Mouse (Mus musculus) skeletal muscle tissue, adult 2 months (tissue): Measurements from ENCODE around the gene Tomm40.

Experiments used
- DNase-seq: peaks from one replicate; pipeline ENCODE4 v3.0.0-alpha.2; 2012; ENCODE audit warnings: low read depth, low spot score

Gene Tomm40

DNA sequence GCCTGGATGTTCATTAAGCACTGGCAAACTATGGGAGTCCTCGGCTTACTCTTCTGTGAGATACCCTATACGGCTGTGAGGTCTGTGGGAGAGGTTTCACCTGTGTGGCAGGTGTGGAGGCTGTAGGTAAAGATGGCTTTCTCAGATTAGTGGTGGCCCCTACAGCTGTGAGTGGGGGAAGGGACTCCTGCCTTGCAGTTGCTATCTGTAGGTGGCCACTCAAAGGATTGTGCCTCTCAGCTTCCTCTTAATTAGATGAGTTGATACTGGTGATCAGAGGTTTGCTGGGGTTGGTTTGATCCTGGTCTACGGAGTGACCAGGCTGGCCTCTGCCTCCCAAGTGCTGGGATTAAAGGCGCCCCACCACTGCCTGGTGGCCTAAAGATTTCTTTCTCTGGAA lies 10.8 kb downstream of the Tomm40 start:
- DNase-seq: no peak

DNA sequence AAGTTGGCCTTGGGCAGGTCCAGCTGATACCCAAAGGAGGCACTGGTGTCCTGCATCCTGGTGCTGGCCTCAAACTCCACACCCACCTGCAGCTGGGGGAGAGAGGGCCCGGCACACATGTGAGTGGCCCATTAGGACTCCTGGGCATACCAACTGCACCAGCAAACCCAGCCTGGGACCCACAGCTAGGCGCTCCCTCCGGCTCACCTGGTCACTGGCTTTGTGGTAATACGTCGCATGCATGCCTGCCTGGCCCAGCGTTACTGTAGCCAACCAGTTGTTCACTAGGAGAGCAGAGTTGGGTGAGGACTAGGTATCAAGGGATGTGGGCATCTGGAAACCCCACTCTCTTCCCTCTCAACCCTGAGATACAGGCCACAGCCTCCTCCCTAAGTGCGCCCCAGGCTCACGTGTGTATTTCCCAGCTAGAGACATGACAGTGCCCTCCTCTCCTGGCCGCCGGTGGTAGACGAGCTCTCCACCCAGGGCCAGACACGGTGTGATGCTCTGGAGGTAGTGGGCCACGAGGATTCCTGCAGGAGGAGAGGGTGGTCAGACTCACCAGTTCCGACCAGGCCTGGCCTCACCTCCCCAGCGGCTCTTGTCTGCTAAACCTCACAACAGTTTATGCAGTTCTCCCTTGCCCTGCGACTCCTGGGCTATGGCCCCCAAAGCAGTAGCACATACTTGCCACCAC lies 12.2 kb downstream of the Tomm40 start:
- DNase-seq: no peak

DNA sequence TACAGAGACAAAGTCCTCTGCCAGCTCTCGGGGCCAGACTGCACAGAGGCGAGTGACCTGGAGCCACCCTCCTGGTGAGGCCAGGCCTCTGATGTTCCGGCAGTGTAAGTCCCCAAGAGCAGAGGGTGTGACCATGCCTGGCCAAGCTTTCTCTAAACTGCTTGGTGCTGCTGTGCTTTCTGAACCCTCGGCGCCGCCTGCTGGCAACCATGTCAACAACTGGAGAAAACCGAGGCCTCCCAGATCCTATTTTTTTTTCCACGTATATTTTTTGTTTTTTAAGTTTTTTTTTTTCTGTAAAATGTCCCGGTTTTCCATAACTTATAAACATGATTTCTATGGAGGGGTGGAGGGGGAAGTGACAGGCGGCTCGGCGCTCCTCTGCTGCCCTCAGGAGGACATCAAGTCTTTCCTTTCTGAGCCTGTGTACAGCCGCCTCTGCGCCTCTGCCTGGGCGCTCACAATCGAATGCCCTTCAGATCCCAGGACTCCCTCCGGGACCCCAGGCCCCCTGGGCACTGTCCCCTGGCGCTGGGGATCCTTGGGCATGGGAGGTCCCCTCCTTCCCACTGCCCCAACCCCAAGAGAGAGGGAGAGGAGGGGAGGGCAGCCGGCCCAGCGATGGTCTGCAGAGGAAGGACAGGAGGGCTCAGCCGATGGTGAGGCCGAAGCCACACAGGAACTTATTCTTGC lies 14.0 kb downstream of the Tomm40 start:
- DNase-seq: peak; percentile 68

DNA sequence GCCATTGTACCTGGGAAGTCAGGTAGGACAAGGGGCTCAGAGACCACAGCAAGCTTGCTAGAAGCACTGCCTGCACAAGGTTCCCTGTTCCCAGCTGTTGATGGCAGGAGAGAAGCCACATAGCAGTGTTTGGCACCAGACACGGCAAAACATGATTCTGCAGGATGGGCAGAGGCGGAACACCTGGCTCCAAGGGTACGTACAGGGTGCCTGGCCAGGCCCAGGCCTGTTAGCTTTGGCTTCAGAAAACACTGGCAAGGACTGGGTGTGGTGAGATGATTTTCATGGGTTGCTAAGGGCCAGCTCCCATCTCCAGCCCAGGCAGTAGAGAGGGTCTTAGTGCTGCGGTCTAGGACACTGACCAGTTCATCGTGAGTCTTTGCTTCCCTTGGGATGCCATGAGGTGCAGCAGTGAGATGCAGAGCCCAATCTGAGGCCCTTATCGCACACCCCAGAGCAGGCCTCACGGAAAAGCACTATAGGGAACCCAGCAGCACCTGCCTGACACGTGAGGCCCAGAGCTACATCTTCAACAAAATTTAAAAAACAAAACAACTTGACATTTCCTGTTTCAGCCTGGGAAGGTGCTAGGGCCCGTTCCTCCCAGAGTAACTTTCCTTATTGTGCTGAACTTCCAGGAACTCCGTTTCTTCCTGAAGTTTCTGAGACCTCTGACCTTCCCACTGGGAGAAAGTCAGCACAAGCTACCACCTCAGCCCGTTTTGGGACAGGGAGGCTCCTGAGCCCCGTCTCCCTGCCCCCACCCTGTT lies 14.8 kb downstream of the Tomm40 start:
- no peak for DNase-seq

DNA sequence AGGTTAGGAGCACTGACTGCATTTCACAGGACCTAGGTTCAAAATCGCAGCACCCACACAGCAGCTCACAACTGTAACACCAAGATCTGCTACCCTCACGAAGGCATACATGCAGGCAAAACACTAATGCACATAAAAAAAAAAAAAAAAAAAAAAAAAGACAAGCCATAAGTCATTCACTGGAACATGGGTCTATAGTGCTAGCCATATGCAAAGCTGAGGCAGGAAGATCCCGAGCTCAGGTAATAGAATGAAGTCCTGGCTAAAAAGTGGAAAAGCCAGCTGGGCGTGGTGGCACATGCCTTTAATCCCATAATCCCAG lies 15.4 kb downstream of the Tomm40 start:
- no peak for DNase-seq

DNA sequence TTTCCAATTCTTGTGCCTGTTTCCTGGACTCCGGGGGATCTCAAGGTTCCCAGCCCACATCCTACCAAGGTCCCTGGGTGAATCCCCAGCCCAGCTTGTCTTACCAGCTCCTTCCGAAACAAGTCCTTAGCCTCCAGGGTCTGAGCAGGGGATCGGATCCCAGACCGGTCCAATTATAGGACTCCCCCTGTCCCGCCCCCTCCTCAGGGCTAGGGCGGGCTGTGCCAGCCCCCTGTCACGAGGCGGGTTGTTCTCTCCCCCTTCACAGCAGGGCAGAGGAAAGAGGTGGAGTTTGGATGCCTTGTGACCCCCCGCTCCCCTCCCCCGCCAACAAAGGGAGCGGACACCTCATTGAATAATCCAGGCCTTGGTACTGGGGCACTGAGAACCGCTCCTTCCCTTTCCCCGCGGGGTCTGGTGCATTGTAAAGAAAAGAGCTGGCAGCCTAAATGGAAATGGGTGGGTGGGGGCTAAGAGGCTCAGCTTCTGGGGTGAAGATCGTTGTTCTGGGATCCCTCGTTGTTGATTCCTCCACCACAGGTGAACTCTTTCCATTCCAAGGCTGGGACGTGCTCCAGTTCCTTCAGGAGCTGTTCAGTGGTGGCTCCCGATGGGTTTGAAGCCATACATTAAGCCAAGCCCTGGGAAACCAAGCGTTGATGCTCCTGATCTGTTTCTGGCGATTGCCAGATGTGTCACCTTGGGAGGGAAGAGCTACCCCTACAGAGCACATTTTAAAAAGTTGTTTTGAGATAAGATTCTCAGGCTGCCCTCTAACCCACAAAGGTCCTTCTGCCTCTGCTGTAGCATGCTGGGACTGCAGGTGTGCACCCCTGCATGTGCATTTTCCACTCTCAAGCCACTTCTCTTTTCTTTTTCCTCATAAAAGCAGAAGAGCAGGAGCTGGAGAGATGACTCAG lies 16.1 kb downstream of the Tomm40 start, which contains the start of gene Apoe:
Gene Apoe, minus strand, starts transcription at position 282 of the 920 bp plus-strand sequence.
- peak; percentile 45 for DNase-seq

DNA sequence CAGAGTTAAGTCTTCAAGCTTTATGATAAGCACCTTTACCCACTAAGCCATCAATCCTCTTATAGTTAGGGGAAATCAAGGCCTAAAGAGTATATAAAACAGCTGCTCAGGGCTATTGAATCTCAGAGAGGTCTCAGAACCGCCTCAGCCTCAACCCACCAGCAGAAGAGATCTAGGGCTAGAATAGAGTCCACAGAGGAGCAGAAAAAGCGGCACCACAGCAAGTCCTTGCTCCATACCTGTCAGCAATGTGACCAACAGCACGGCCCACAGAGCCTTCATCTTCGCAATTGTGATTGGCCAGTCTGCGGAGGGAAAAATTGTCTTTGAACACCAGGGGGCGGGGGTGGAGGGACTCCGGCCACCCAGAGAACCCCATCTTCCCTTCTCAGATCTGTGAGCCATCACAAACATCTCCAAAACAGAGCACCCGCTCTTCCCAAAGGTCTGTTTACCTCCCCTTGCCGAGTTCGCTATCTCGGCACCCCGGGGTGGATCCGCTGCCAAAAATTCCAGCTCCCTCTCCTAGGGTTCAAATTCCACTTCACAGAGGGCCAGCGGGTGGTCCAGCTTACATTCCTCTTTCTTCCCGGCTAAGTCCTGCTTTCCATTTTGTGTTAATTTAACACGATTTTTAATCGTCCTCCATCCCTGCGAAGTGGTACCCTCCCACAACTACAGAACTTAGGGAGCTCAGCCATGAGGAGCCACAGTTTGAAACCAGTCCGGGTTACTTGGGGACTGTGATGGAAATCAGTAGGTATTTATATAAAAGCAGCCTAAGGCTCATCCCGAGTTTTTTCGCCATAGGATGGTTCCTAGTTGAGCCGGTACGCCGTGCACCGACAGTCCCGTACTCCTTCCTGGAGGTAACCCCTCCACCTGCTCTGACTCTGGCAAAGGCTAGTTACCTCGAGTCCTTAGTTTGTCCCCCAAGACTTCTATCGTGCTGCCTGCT lies 17.0 kb downstream of the Tomm40 start:
- DNase-seq: no peak

DNA sequence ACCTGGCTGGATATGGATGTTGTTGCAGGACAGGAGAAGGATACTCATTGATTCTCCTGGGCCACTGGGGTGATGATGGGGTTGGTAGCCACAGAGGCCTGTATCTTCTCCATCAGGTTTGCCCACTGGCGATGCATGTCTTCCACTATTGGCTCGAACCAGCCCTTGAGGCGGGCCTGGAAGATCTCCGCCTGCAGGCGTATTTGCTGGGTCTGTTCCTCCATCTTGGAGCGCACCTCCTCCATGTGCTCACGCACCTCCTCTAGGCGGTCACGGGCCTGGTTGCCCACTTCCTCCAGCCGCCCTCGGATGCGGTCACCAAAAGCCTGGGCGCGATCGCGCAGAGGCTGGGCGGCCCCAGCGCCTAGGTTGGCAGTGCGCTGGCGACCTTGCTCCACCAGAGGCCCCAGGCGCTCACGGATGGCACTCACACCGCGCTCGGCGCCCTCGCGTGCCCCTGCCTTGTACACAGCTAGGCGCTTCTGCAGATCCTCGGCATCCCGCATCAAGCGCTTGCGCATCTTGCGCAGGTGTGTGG lies 18.8 kb downstream of the Tomm40 start:
- DNase-seq: no peak

DNA sequence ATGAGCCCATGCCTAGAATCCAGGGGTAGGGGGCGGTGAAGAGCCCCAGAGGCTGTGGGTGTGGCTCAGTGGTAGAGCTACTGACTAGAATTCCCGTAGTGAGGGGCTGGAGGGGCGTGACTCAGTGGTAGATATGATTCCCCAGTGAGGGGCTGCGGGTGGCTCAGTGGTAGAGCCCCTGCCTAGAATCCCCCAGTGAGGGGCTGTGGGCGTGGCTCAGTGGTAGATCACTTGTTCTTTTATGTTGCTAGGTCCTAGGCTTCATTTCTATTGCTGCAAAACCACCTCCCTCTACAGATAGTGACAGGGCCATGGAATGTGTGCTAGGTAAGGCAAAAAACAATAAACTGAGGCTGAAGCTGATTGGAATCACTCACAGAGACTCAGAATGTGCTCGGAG lies 19.4 kb downstream of the Tomm40 start:
- no peak for DNase-seq

DNA sequence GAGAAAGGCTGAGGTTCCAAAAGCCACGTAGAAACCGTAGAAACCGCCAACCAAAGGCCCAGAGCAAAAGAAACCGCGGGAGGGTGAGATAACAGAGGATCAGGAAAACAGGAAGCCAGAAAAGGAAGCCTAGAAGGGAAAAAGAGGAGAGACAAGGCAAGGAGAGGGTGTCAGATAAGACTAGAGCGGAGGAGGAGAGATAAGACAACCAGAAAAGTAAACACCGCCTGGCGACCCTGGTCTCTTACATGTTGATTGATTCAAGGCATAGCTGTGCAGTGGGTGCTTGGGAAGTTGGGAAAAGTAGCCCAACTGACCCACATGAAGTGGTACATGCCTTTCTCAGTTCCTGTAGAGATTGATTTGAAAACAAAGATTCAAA lies 20.0 kb downstream of the Tomm40 start:
- DNase-seq: no peak

DNA sequence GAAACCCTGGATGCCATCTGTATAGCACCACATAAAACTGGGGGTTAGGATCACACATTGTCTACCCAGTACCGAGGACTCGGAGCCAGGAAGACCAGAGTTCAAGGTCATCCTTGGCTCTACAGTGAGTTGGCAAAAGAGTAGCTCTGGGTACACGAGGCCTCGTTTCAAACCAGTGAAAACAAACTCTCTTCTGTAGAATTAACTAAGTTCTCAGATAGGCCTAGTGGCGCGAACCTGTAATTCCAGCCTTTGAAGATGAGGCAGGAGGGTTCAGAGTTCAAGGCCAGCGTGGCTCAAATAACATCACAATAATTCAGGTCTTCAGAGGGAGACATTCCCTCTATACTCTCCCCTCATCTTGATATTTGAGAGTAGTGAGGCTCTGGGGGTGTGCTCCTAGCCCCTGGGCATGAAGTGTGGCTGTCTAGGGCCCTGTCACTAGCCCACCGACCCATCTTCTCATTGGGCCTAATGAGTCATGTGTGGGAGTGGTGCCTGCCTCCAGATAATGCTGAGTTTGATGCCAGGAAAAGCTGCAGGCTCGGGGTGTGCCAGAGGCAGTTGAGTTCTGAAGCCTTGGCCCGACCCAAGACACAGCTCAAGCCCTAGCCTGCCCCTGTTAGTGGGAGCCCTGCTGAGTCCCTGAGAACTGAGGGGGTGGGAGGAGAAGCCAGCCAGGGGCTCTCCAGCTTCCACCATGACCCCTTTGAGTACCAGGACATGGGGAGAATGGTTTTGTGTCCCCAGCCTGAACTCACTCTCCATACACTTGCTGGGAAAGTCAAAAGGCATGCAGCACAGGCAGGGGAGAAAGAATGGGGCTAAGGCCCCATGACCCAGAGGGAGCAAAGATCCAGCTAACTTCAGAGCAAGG lies 20.7 kb downstream of the Tomm40 start:
- no peak for DNase-seq

DNA sequence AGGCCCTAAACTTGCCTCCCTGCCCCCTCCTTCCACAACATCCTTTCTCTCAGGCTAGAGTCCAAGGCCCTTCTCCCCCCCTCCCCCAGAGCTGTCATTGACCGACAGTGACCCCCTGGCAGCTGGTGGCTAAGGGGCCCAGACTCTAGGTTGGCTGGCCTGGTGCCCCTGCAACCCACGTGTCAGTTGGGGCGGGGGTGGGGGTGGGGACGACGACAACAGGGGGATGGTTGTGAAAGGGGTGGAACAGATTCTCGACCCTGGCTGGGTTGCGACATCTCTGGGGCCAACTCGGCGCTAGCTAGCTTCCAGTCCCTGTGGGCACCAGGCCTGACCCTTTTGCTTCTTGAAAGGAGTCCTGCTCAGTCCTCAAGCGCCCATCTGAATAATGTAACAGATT lies 21.8 kb downstream of the Tomm40 start:
- DNase-seq: no peak

DNA sequence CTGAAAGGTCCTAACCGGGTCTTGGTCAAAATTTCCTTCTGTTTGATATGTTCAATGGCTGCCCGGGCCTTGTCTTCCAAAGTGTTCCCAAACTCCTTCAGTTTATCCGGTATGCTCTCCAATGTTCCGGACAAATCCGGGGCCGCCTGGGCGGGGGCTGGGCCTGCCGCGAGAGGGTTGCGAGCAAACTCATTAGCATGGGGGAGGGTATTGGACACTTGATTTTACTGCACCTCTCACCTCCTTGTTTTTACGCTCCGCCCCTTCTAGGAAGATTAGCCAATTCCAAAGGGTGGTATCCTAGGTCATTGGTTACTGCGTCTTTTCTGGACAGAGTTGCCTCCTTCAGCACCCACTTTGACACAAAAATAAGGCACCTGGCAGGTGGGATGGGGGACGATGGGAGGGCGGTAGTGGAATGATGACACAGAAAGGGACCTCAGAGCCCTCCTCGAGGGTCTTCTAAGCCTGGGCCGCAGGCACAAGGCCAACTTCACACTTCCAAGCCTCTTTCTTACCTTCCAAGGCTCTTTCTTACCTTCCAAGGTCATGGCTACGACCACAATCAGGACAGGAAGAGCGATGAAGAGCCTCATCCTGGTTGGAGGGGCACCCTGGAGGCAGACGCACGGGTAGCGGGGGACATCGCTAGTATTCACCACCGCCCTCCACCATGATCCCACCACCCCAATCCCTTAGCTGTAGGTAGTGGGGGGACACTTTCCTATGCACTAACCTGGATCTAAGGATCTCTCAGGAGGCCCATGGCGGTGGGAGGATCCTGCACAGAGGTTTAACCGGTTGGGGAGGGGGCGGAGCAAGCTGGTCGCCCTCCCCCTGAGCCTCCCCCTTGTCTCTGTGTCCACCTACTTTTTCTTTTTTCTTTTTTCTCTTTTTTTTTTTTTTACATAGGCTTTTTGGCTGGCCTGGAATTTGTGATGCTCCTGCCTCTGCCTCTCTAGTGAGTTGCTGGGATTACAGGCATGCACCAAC lies 23.1 kb downstream of the Tomm40 start, which contains the start of gene Apoc1:
Gene Apoc1, minus strand, starts transcription at position 788 of the 993 bp plus-strand sequence.
- no peak for DNase-seq

DNA sequence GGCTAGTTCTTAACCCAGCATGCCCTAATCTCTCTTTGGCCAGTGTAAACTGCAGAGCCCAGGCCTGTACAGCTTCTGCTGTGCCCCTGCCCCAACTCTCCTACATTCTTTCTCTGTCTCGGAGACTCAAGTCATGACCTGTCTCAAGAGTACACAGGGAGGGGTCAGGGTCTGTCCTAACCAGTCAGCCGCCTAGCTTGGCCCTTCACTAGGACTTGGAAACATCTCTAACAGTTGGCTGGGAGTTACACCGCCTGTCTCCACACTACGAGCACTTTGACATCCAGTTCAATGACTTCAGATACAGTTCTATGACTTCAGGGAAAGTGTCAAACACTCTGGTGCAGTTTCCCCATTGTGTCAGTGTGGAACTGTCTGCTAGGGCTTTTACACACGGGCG lies 23.8 kb downstream of the Tomm40 start:
- no peak for DNase-seq

DNA sequence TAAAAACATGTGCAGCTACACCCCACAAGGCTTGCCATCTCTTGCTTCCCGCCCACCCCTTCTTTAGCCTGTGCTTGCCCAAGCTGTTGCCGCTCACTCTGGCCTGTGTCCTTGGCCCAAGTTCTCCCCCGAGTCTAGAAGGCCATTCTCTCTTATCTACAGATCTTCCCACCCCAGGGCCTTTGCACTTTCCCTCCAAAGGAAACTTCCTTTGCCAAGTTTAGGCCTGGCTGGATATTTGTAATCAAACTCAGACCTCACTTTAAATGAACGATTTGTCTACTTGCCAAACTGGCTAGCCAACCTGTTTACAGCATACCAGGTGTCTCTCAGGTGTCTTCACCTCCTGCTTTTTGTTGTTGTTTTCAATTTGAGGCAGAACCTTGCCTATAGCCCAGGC lies 24.4 kb downstream of the Tomm40 start:
- no peak for DNase-seq

DNA sequence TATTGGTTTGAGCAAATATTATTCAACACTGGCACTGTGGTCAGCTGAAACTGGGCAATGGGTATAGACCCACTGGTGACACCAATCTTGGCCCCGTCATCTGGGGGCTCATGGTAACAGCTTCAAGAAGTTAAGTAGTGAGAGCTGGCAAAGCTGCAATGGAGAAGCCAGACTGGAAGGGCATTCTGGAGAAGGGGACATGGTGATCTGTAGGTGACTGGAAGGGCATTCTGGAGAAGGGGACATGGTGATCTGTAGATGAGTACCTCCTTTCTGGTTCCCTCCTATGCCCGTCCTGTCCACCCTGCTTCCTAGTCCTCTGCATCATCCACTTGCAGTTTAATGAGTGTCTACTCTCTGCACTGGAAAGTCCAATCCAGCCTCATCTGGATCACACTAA lies 26.6 kb downstream of the Tomm40 start:
- DNase-seq: no peak

DNA sequence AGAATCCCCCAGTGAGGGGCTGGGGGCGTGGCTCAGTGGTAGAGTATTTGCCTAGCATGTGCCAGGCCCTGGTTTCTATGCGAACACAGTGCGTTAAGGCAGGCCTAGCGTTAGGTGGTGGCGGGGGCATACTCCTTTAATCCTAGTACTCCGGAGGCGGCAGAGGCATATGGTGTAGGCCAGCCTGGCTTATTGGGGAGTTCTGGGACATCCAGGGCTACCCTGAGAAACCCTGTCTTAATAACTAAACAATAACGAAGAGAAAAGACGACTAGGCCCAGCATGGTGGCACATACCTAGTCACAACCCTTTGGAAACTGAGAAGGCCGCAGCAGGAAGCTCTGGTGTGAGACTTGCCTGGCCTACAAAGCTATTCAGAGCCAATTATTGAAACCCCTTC lies 27.1 kb downstream of the Tomm40 start:
- DNase-seq: no peak
